Mouse (Mus musculus) left cerebral cortex, postnatal 36 days (tissue): ENCODE measurements at regions not wholly inside any gene's neighbourhood (a gene's known extent, or its start where the extent isn't known, plus 50 kb on each side); places are given as distances from the start of the nearest gene placed in this dataset.

Source experiments
- DNase-seq, 2 experiments: peaks; one replicate each; pipeline ENCODE4 v3.0.0; 2021 to 2022; ENCODE audit warnings: low spot score in 2 of 2, mixed read lengths in 1 of 2
- intact Hi-C: fragments of 180-260 bp; cut with DNase I; formaldehyde crosslinking; loops from one replicate; pipeline ENCODE4 v1.15.1; 2025

DNA sequence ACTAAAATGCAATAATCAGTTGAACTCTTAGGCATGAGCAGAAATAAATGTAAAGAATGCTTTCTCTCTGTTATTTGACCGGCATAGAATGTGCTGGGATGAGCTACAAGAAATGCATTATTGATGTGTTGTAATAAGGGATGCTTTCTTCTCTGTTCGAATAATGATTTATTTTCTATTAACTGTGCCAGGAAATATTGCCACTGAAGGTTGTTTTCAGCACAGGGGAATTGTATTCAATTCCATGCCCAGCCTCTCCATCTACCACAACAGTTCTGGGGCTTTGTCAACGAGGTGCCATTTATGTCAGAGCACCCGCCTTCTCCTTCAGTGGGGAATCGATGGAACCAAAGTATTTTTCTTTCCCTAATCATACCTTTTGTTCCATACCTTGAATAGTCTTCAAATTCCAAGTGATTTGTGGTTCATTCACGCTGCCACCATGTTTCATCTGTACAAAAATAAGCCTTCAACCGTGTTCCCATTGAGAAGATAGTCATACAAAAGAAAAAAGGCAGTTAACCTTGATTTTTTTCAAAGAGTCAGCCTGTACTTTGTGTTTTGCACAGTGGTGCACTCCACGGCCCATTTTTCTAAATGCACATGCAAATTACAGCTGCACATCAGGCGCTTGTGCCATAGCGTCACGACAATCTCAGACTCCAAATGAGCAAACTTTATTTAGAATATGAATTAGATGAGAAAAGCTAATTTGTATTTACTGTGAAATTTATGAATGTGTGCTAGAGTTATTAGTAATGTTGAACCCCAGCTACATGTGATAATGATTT lies 65.1 kb upstream of the Gpr141 start:
- intact Hi-C loops, result no loop called here
- no peak for DNase-seq

DNA sequence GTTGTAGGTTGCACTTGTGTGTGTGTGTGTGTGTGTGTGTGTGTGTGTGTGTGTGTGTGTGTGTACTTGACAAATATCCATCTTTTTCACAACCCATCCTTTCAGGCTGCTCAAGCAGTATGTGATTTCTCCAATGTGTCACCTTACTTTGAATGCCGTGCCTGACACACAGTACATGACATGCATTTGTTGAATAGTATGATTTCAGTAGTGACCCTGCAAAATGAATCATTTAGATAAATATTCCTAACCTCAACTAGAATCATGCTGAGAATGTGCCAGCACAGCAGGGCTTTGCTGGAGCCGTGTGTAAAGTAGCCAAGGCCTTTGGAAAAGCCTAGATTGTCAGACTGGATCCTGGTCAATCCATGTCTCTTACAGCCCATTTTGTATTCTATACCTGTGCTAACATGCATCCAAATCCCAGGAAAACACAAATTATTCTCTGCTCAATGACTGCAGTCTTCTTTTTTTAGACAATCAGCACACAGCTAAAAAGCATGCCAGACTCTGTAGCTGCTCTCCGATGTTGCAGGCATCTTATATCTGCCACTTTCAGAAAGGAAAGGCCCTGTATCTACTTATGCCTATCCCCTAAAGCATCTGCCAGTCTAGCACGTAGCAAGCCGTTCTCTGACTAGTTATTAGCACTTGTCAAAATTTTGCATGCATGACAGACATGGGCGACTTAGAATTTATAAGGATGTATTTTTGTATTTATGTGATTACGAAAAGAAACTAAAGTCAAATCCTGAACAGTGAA lies 60.0 kb upstream of the Gpr141 start:
- no peak for DNase-seq
- intact Hi-C loops, result no loop called here

DNA sequence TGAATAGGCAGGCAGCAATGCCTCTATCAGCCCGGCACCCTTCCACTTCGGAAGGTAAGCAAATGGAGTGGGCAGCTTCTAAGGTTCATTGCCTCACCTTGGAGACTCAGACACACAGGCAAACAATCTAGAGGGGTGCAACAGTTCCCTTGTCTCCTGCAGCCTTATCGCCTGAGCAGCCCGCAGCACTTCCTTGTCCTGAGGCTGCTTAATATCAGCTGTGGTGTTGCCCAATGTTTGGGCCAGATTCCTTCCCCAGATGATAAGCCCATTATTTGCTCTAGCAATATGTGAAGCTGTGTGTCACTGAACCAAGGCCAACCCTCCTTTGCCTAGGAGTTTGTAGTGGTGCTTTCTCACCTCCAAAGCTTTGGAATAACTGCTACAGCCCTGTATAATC lies 58.8 kb upstream of the Gpr141 start:
- no peak for DNase-seq
- intact Hi-C loops, result no loop called here

DNA sequence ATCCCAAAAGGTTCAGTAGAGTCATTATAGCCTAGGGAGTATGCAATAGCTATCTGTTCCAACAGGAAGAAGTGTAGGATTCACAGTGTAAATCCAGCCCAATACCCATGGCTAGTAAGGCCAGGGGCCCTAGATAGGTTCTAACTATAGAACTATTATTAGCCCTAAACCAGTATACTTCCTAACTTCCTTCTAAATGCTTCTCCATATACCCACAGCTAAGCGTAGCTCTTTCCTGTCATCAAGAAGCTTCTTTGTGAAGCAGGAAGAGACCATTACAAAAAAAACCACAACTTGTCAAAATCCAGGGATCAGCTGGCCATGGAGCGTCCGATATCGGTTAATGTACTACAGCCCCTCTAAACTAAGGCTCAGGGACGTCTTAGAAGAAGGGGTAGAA lies 57.7 kb upstream of the Gpr141 start:
- intact Hi-C loops, result no loop called here
- no peak for DNase-seq

DNA sequence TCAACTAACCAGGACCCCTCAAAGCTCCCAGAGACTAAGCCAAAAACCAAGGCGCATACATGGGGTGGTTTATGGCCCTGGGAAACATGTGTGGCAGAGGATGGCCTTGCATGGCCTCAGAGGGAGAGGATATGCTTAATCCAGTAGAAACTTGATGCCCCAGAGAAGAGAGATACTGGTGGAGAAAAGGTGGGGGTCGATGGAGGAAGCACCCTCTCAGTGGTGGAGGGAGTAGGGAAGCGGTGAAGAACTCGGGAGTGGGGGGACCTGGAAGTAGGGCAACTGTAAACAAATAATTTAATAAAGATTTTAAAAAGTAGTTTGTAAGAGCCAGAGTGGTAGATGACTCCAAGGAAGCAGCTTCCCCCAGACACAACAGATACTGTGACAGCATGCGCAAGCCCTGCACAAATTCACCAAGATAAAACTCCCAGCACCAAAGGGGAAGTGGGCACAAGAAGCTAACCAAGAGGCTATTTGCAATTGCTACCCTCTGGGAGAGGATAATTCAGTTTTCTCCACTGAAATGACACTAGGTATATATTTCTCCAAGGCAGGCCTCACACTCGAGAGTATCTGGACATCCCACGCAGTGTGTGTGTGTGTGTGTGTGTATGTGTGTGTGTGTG lies 50.7 kb upstream of the Gpr141 start:
- intact Hi-C loops, result no loop called here
- DNase-seq, result no peak
